Mouse (Mus musculus) G1E (cell line): ENCODE measurements around the gene Golt1a.

ENCODE experiments used
- CTCF ChIP-seq: IDR thresholded peaks from 2 replicates; pipeline ENCODE4 v1.5.1; 2012; ENCODE audit warnings: low read depth, low read length, inconsistent platforms, mixed read lengths
- GATA1 ChIP-seq: IDR thresholded peaks from 2 replicates; pipeline ENCODE4 v1.6.1; 2012; ENCODE audit warnings: borderline replicate concordance, low read length, inconsistent platforms, mixed read lengths
- GATA2 ChIP-seq: IDR thresholded peaks from 2 replicates; pipeline ENCODE4 v1.6.1; 2012; ENCODE audit warnings: low read depth, low read length, inconsistent platforms, borderline replicate concordance
- POLR2AphosphoS5 ChIP-seq: IDR thresholded peaks from 2 replicates; pipeline ENCODE4 v1.6.1; 2012; ENCODE audit warnings: low read depth, low read length, inconsistent platforms; ENCODE audit not compliant: insufficient replicate concordance
- TAL1 ChIP-seq: conservative IDR thresholded peaks from 2 replicates; pipeline ENCODE4 v1.6.1; 2012; ENCODE audit warnings: low read depth, low read length, inconsistent platforms, mixed read lengths

DNA sequence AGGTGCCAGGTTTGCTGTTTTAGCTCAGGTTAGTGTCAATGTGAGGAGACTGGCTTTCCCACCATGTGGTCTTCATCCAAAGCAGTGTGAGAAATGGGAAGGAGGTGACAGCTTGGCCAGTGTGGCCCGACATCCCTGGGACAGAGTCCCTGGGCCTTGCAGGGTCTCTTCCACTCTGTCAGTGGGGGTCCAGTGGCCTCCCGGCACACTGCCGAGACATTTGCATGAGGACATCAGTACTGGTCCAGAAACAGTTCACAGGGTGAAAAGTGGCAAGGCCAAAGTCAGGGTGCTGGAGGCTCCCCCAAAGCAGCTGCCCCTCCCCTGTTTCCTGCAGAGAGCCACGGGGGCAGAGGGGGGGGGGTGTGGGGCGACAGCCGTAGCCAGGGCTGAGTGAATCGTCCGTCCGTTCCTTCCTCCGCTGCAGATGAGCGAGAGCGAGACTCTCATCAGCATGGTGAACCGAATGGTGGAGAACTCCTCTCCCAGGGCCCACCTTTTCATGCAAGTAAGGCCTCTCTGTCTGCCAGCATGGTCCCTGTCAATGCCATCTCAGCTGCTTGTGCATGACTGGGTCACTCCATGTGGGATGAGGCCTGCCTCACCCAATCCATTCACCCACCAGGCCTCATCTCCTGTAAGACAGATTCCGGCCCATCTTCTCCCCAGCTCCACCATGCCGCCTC is 30.5 kb upstream of the Golt1a start:
- TF ChIP-seq TAL1 (no peak), CTCF (no peak), GATA1 (no peak), GATA2 (no peak), POLR2AphosphoS5 (no peak)
